Mouse (Mus musculus) heart, embryonic 10.5 days (tissue): ENCODE measurements around the gene Mbd3l1. TPM values are rescaled to one million over a fixed set of nuclear protein-coding genes. Genes with fewer than 3 reads are reported as not detected.

ENCODE experiments used
- DNase-seq: peaks from one replicate; pipeline ENCODE4 v3.0.0-alpha.2; 2017; ENCODE audit warnings: low spot score
- H3K27ac ChIP-seq: fragments of 300-500 bp; sonication (generic); 2 replicates; pipeline ENCODE4 v1.5.1; 2016; ENCODE audit warnings: mild to moderate bottlenecking
- H3K27me3 ChIP-seq: fragments of 300-500 bp; sonication (generic); 2 replicates; pipeline ENCODE4 v1.6.1; 2016; ENCODE audit warnings: mild to moderate bottlenecking; ENCODE audit not compliant: poor library complexity, insufficient read depth, severe bottlenecking
- H3K36me3 ChIP-seq: fragments of 300-500 bp; sonication (generic); 2 replicates; pipeline ENCODE4 v1.6.1; 2016; ENCODE audit warnings: mild to moderate bottlenecking, moderate library complexity
- H3K4me1 ChIP-seq: fragments of 300-500 bp; sonication (generic); 2 replicates; pipeline ENCODE4 v1.6.1; 2016; ENCODE audit warnings: mild to moderate bottlenecking
- H3K4me3 ChIP-seq: fragments of 300-500 bp; sonication (generic); 2 replicates; pipeline ENCODE4 v1.5.1; 2016; ENCODE audit warnings: mild to moderate bottlenecking, moderate library complexity
- H3K9me3 ChIP-seq: fragments of 300-500 bp; sonication (generic); 2 replicates; pipeline ENCODE4 v1.6.1; 2016; ENCODE audit warnings: mild to moderate bottlenecking, moderate library complexity
- WGBS: fragments of 180-500 bp; shearing (Covaris S2); methylation state at CpG from one replicate; pipeline ENCODE4 v1.1.7; 2016; 5-methylcytosine and 5-hydroxymethylcytosine counted together
- microRNA-seq: library from miRNA; unstranded; fragments of <30 nt; microRNA quantifications from one replicate; pipeline ENCODE4, GENCODE M21; 2017
- polyA plus RNA-seq: library from polyadenylated mRNA; unstranded; fragments of >200 nt; fragmentation: Nextera tagmentation; extraction: Ambion mirVana; gene quantifications from 2 replicates; pipeline ENCODE4 v1.2.1, GENCODE M21; 2016

Gene Mbd3l1
- polyA plus RNA-seq: not detected in 2 replicates

- H3K4me1 ChIP-seq: no peaks in the 10 kb centered on the region
- H3K4me3 ChIP-seq: no peak within 1 kb of the TSS
- H3K27ac ChIP-seq: no peak within 1 kb of the TSS
- no peak for DNase-seq
- no peaks in the 10 kb centered on the region for H3K9me3 ChIP-seq
- no peaks in the 10 kb centered on the region for H3K36me3 ChIP-seq
- no peaks in the 10 kb centered on the region for H3K27me3 ChIP-seq
- WGBS: 68% methylated on average over 3 of the region's 3 CpGs
These were observed at the start of gene Mbd3l1, which contains the start of gene Zfp558 for GRCm38 (mm10) chr9:18478168-18478567. Gene Mbd3l1 (plus strand): TSS chr9:18478359. Gene Zfp558 (minus strand): TSS chr9:18478268.

- no peaks in the 10 kb centered on the region for H3K36me3 ChIP-seq
- DNase-seq: no peak
- H3K4me1 ChIP-seq: no peaks in the 10 kb centered on the region
- H3K27ac ChIP-seq: no peak within 1 kb of the TSS
- no peak within 1 kb of the TSS for H3K4me3 ChIP-seq
- no peaks in the 10 kb centered on the region for H3K27me3 ChIP-seq
- H3K9me3 ChIP-seq: no peaks in the 10 kb centered on the region
These were observed 47.8 kb upstream of the Mbd3l1 start, which contains the start of gene Mbd3l2 for GRCm38 (mm10) chr9:18430354-18430753. Gene Mbd3l2 (plus strand): TSS chr9:18430654.

- DNase-seq: no peak
- H3K9me3 ChIP-seq: no peaks in the 10 kb centered on the region
- no peaks in the 10 kb centered on the region for H3K27me3 ChIP-seq
- no peak overlapping the region for H3K4me3 ChIP-seq
- no peak overlapping the region for H3K27ac ChIP-seq
- H3K4me1 ChIP-seq: no peaks in the 10 kb centered on the region
- WGBS: 72% methylated on average over 10 of the region's 10 CpGs
- no peaks in the 10 kb centered on the region for H3K36me3 ChIP-seq
These were observed 46.5 kb upstream of the Mbd3l1 start for GRCm38 (mm10) chr9:18431687-18432086.

GRCm38 (mm10) chr9:18456520-18456919, 21.6 kb upstream of the Mbd3l1 start:
- H3K4me3 ChIP-seq: no peak overlapping the region
- H3K27ac ChIP-seq: no peak overlapping the region
- H3K27me3 ChIP-seq: no peaks in the 10 kb centered on the region
- no peaks in the 10 kb centered on the region for H3K4me1 ChIP-seq
- 80% methylated on average over 4 of the region's 4 CpGs for WGBS
- peaks cover 39% of the 10 kb centered on the region for H3K36me3 ChIP-seq
- DNase-seq: no peak
- H3K9me3 ChIP-seq: 0 out of 2 replicates have a peak, but pooled peaks cover 3% of the 10 kb centered on the region

- no peak for DNase-seq
- no peak overlapping the region for H3K27ac ChIP-seq
- H3K4me3 ChIP-seq: no peak overlapping the region
- H3K36me3 ChIP-seq: peaks cover 25% of the 10 kb centered on the region
- H3K27me3 ChIP-seq: no peaks in the 10 kb centered on the region
- H3K4me1 ChIP-seq: no peaks in the 10 kb centered on the region
- no peaks in the 10 kb centered on the region for H3K9me3 ChIP-seq
- WGBS: 76% methylated on average over 3 of the region's 3 CpGs
These were observed 10.8 kb upstream of the Mbd3l1 start for GRCm38 (mm10) chr9:18467350-18467749.

GRCm38 (mm10) chr9:18468005-18468404, 10.2 kb upstream of the Mbd3l1 start:
- no peak for DNase-seq
- H3K27me3 ChIP-seq: no peaks in the 10 kb centered on the region
- H3K4me1 ChIP-seq: peaks cover 4% of the 10 kb centered on the region; the same call in 1 of the 2 replicates
- WGBS: 85% methylated on average over 3 of the region's 3 CpGs
- no peak overlapping the region for H3K27ac ChIP-seq
- peaks cover 21% of the 10 kb centered on the region for H3K36me3 ChIP-seq
- no peaks in the 10 kb centered on the region for H3K9me3 ChIP-seq
- H3K4me3 ChIP-seq: no peak overlapping the region

- peak overlapping the region; percentile 90 for H3K27ac ChIP-seq
- no peaks in the 10 kb centered on the region for H3K36me3 ChIP-seq
- H3K9me3 ChIP-seq: no peaks in the 10 kb centered on the region
- WGBS: 4% methylated on average over 39 of the region's 39 CpGs
- peak overlapping the region; percentile 68 for H3K4me3 ChIP-seq
- H3K27me3 ChIP-seq: no peaks in the 10 kb centered on the region
- peaks cover 4% of the 10 kb centered on the region; the same call in 1 of the 2 replicates for H3K4me1 ChIP-seq
- DNase-seq: peak; percentile 93
These were observed 4.6 kb upstream of the Mbd3l1 start for GRCm38 (mm10) chr9:18473324-18474128.

GRCm38 (mm10) chr9:18508098-18508497, 29.9 kb downstream of the Mbd3l1 start:
- no peaks in the 10 kb centered on the region for H3K4me1 ChIP-seq
- no peaks in the 10 kb centered on the region for H3K9me3 ChIP-seq
- no peak overlapping the region for H3K27ac ChIP-seq
- no peaks in the 10 kb centered on the region for H3K36me3 ChIP-seq
- no peak for DNase-seq
- no peak overlapping the region for H3K4me3 ChIP-seq
- 56% methylated on average over 2 of the region's 2 CpGs for WGBS
- no peaks in the 10 kb centered on the region for H3K27me3 ChIP-seq

Small RNA genes within 50 kb of the gene (microRNA-seq; reads per million reads assigned to microRNA genes)
- not detected for gene Gm22854

Other genes with a start within 250 kb of the Mbd3l1 start
- 90.3 and 126 TPM in 2 replicates for gene Chordc1, start 186.2 kb upstream of the Mbd3l1 start, polyA plus RNA-seq
- gene Naalad2, start 75.4 kb upstream of the Mbd3l1 start, polyA plus RNA-seq: 1.1 and 1.2 TPM in 2 replicates
- gene Ubtfl1, start 73.9 kb upstream of the Mbd3l1 start, polyA plus RNA-seq: not detected in 2 replicates
- not detected in 2 replicates for gene Mbd3l2, start 47.7 kb upstream of the Mbd3l1 start, polyA plus RNA-seq
- gene Zfp558, start 91 bp upstream of the Mbd3l1 start, polyA plus RNA-seq: 4.2 and 4.5 TPM in 2 replicates
- 0.35 and 0.60 TPM in 2 replicates for gene Muc16, start 196.2 kb downstream of the Mbd3l1 start, polyA plus RNA-seq